Mouse (Mus musculus) cerebellum, postnatal 4 days (tissue): ENCODE measurements around the gene Rap2c.

Experiments
- DNase-seq, 2 experiments: peaks; one replicate each; pipeline ENCODE4 v3.0.0; 2022; ENCODE audit warnings: low spot score in 2 of 2, mixed read lengths in 1 of 2

Rap2c gene

DNA sequence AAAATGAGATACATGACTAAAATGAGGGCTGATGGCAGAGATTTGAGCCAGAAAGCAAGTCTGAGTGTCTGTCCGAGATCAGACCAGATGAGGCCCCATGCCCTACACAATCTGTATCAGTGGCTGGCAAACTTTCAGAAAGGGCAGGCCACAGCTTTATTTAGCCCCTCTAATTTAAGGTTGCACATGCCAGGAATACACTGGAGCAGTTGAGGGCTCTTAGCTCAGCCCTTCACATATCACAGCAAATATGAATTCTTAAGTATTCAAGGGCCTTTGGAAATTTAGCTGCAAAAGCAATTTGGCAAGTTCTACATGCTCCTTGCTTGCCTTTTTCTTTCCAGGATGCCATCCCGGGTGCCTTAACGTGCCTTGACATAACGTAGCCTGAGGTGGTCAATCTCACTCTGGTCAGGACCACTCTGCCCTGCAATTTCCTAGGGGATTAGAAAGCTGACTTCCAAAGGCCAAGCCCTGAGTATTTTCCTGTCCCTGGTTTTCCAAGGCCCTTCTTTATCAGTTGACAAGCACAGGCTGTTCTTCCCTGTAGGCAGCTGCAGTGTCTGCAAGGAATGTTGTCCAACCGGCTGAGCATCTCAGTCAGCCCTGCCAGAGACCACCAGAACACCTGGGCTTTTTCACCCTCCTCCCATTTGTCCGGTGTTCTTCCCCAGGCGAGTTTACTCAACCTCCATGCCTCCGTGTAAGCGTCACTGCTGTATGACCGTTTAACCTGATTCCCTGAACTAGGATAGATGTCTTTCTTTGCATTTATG, 49.5 kb downstream of the Rap2c start:
- no peak for DNase-seq

DNA sequence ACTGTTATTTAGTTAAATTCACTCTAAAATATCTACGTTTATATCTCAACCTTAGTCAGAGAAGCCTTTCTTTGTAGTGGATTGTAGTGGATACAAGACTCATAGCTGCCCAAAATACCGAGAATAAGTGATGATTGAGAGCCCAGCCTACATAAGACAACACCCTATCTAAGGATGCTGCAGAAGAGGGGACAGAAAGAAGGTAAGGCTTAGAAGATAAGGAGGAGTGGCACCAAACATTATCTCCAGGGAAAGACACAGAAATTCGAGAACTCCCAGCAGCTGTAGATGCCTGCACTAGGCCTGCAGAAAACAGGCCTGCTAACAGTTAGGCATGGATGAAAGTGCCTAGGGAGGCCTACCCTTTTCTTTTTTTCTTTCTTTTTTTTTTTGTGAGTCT, 52.7 kb downstream of the Rap2c start:
- no peak for DNase-seq

DNA sequence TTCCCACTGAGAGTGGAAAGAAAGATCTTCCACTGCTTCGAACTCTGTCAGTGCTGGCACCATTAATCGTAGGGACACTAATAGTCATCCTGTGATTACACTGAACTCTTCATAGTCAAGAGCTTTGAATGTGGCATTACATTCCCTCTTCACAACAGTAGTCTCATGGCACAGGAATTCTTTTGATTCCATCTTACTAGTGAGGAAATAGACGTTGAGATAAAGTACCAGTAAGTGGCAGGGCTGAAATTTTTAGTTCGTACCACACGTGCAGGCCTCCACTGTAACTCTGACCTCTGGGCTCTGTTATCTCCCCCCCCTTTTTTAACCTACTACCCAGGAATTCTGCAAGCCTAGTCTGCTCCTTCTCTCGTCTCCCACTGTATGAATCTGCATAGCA, 54.9 kb downstream of the Rap2c start:
- DNase-seq: no peak
